Mouse (Mus musculus) intestine, embryonic 16.5 days (tissue): ENCODE measurements at regions not wholly inside any gene's neighbourhood (a gene's known extent, or its start where the extent isn't known, plus 50 kb on each side); places are given as distances from the start of the nearest gene placed in this dataset.

Source experiments
- ATAC-seq: fragments of 200-750 bp; cut with Nextera tagmentation; 2 replicates; pipeline ENCODE4 v1.8.0; 2017; ENCODE audit warnings: moderate TSS enrichment, moderate library complexity
- H3K27ac ChIP-seq: fragments of 300-500 bp; sonication (generic); 2 replicates; pipeline ENCODE4 v1.5.1; 2014; ENCODE audit warnings: mild to moderate bottlenecking, low read length
- H3K27me3 ChIP-seq: fragments of 300-500 bp; sonication (generic); replicated peaks from 2 replicates; pipeline ENCODE4 v1.6.1; 2014; ENCODE audit warnings: low read length, control low read depth, mixed read lengths; ENCODE audit not compliant: control insufficient read depth, insufficient read depth
- H3K36me3 ChIP-seq: fragments of 300-500 bp; sonication (generic); 2 replicates; pipeline ENCODE4 v1.6.1; 2014; ENCODE audit warnings: low read length, control low read depth; ENCODE audit not compliant: control insufficient read depth, insufficient read depth
- H3K4me1 ChIP-seq: fragments of 300-500 bp; sonication (generic); 2 replicates; pipeline ENCODE4 v1.6.1; 2014; ENCODE audit warnings: low read length, control low read depth, mixed read lengths; ENCODE audit not compliant: control insufficient read depth, insufficient read depth
- H3K4me2 ChIP-seq: fragments of 300-500 bp; sonication (generic); 2 replicates; pipeline ENCODE4 v1.6.1; 2014; ENCODE audit warnings: low read depth, low read length, control low read depth
- H3K4me3 ChIP-seq: fragments of 300-500 bp; sonication (generic); 2 replicates; pipeline ENCODE4 v1.5.1; 2014; ENCODE audit warnings: mild to moderate bottlenecking, low read length
- H3K9ac ChIP-seq: fragments of 300-500 bp; sonication (generic); 2 replicates; pipeline ENCODE4 v1.6.1; 2014; ENCODE audit warnings: low read depth, low read length
- H3K9me3 ChIP-seq: fragments of 300-500 bp; sonication (generic); 2 replicates; pipeline ENCODE4 v1.6.1; 2016; ENCODE audit warnings: low read length, control low read depth; ENCODE audit not compliant: control insufficient read depth
- WGBS: fragments of 180-500 bp; shearing (Covaris S2); extraction: QIAGEN DNeasy Blood & Tissue Kit; methylation state at CpG from one replicate; pipeline ENCODE4 v1.1.7; 2014; 5-methylcytosine and 5-hydroxymethylcytosine counted together

DNA sequence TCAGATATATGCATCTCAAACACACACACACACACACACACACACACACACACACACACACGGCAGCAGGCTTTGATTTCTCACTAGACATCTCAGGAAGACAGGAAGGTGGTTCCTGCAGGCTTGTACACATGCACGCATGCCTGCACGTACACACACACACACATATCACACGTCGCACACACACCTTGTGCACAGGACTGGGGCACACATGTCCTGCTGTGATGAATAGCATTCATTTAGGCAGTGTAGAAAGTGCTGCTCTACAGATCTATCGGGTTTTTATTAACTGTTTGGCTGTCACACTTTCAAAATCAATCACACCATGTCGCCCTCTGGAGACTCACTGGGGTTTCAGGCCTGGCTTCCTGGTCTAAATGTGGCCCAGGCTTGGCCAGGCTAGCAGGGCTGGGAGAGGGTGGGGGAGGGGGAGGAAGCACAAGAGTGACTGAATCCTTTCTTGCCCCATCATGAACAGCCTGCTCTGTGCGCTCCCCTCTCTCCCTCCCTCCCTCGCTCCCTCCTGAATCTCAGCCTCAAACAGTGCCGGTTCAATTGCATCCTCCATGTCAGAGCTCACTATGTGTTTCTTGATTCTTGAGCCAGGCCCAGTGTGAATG, 236.8 kb upstream of the Tle3 start:
- ATAC-seq: no peak
- Histone ChIP-seq H3K4me3 (no peak overlapping the region), H3K27me3 (no peaks in the 10 kb centered on the region), H3K27ac (no peak overlapping the region), H3K4me1 (0 out of 2 replicates have a peak, but pooled peaks cover 3% of the 10 kb centered on the region), H3K9me3 (no peaks in the 10 kb centered on the region), H3K4me2 (no peak overlapping the region), H3K36me3 (no peaks in the 10 kb centered on the region), H3K9ac (no peak overlapping the region)
- whole genome bisulfite sequencing: 55% methylated on average over 10 of the region's 10 CpGs

GRCm38 (mm10) chr9:61135917-61136316, 236.2 kb upstream of the Tle3 start:
- 62% methylated on average over 3 of the region's 3 CpGs for WGBS
- H3K9me3 ChIP-seq: no peaks in the 10 kb centered on the region
- H3K27me3 ChIP-seq: no peaks in the 10 kb centered on the region
- H3K4me2 ChIP-seq: no peak overlapping the region
- H3K36me3 ChIP-seq: no peaks in the 10 kb centered on the region
- no peak overlapping the region for H3K9ac ChIP-seq
- no peak overlapping the region for H3K4me3 ChIP-seq
- no peak for ATAC-seq
- no peak overlapping the region for H3K27ac ChIP-seq
- H3K4me1 ChIP-seq: 0 out of 2 replicates have a peak, but pooled peaks cover 3% of the 10 kb centered on the region

GRCm38 (mm10) chr9:61138741-61139368, 233.3 kb upstream of the Tle3 start:
- H3K36me3 ChIP-seq: no peaks in the 10 kb centered on the region
- H3K9me3 ChIP-seq: no peaks in the 10 kb centered on the region
- no peak overlapping the region for H3K4me2 ChIP-seq
- H3K4me3 ChIP-seq: no peak overlapping the region
- no peaks in the 10 kb centered on the region for H3K27me3 ChIP-seq
- WGBS: 66% methylated on average over 11 of the region's 11 CpGs
- 0 out of 2 replicates have a peak overlapping the region, but pooled peaks have one; percentile 5 for H3K9ac ChIP-seq
- ATAC-seq: no peak
- no peak overlapping the region for H3K27ac ChIP-seq
- H3K4me1 ChIP-seq: no peaks in the 10 kb centered on the region

- Histone ChIP-seq H3K27ac (no peak overlapping the region), H3K4me3 (no peak overlapping the region), H3K9me3 (no peaks in the 10 kb centered on the region), H3K4me1 (no peaks in the 10 kb centered on the region), H3K4me2 (no peak overlapping the region), H3K36me3 (no peaks in the 10 kb centered on the region), H3K27me3 (no peaks in the 10 kb centered on the region), H3K9ac (no peak overlapping the region)
- WGBS: 88% methylated on average over 6 of the region's 6 CpGs
- no peak for ATAC-seq
Measured at GRCm38 (mm10) chr9:61143101-61143500, 229.1 kb upstream of the Tle3 start.

DNA sequence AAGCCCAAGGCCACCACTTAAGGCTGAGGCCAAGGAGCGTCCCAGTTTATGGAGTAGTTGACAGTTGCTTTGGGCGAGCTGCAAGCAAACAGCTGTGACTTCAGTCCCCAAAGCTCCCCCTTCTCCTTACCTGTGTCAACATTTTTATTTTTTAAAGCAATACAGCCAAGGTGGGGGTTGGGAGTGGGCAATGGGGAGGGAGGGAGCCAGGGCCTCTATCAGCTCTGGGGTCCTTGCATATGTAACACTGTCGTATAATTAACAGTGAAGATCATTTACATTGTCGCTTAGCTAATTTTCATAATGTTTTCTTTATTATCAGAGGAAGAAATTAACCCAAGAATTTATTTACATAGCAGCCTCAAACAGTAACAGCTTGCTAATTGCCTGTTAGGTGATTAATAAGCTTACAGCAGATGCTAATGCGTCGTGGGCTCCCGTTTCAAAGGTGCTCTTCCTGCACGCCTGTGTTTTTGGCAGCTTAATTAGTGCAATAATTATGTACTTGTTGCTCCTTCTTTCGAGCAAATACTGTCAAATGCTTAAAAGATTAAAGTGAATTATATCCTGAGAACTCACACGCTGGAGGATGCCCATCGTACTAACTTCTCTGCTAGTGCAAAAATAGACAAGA, 227.4 kb upstream of the Tle3 start:
- no peak overlapping the region for H3K4me2 ChIP-seq

GRCm38 (mm10) chr9:61145738-61146137, 226.4 kb upstream of the Tle3 start:
- WGBS: 72% methylated on average over 8 of the region's 8 CpGs
- no peaks in the 10 kb centered on the region for H3K4me1 ChIP-seq
- no peaks in the 10 kb centered on the region for H3K36me3 ChIP-seq
- no peak overlapping the region for H3K4me2 ChIP-seq
- H3K9me3 ChIP-seq: no peaks in the 10 kb centered on the region
- peaks cover 3% of the 10 kb centered on the region; the same call in 1 of the 2 replicates for H3K27me3 ChIP-seq
- H3K4me3 ChIP-seq: no peak overlapping the region
- ATAC-seq: no peak
- no peak overlapping the region for H3K9ac ChIP-seq
- H3K27ac ChIP-seq: no peak overlapping the region

More for the DNA sequence above, 227.4 kb upstream of the Tle3 start:
- H3K27me3 ChIP-seq: no peaks in the 10 kb centered on the region
- no peak overlapping the region for H3K27ac ChIP-seq
- H3K36me3 ChIP-seq: no peaks in the 10 kb centered on the region
- no peaks in the 10 kb centered on the region for H3K4me1 ChIP-seq
- H3K9me3 ChIP-seq: no peaks in the 10 kb centered on the region
- no peak overlapping the region for H3K4me3 ChIP-seq
- 70% methylated on average over 11 of the region's 11 CpGs for WGBS
- no peak for ATAC-seq
- no peak overlapping the region for H3K9ac ChIP-seq

- H3K36me3 ChIP-seq: no peaks in the 10 kb centered on the region
- no peak overlapping the region for H3K4me2 ChIP-seq
- no peak for ATAC-seq
- peaks cover 3% of the 10 kb centered on the region; the same call in 1 of the 2 replicates for H3K27me3 ChIP-seq
- no peaks in the 10 kb centered on the region for H3K9me3 ChIP-seq
- H3K9ac ChIP-seq: no peak overlapping the region
- WGBS: 82% methylated on average over 4 of the region's 4 CpGs
- H3K27ac ChIP-seq: no peak overlapping the region
- no peak overlapping the region for H3K4me3 ChIP-seq
- peaks cover 10% of the 10 kb centered on the region for H3K4me1 ChIP-seq
Measured at GRCm38 (mm10) chr9:61151201-61151600, 221.0 kb upstream of the Tle3 start.

DNA sequence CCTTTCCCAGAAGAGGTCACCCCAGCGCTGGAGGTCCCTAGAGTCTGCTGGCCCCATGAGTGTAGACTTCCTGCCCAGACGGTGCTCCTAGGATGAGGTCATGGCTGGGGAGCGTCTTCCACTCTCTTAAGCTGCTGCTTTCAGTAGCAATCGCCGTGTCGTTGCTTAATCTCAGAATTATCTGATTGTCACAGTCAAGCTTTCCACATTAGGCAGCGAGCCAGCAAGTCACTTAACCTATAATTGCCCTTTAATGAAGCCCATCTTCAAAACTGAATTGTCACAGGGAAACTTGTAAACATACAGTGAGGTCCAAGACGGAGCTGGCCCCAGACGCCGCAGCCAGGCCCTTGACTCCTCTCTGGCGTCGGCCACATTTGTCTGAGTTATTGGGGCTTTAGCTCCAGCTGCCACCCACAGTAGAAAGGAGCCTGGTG, 220.2 kb upstream of the Tle3 start:
- Histone ChIP-seq H3K9ac (no peak overlapping the region), H3K4me2 (no peak overlapping the region), H3K9me3 (no peaks in the 10 kb centered on the region), H3K4me3 (no peak overlapping the region), H3K4me1 (peaks cover 10% of the 10 kb centered on the region), H3K27ac (no peak overlapping the region), H3K27me3 (peaks cover 3% of the 10 kb centered on the region; the same call in 1 of the 2 replicates), H3K36me3 (no peaks in the 10 kb centered on the region)
- 30% methylated on average over 12 of the region's 12 CpGs for WGBS
- peak; percentile 84 for ATAC-seq

- no peak overlapping the region for H3K27ac ChIP-seq
- peaks cover 15% of the 10 kb centered on the region for H3K4me1 ChIP-seq
- 77% methylated on average over 6 of the region's 6 CpGs for WGBS
- no peak overlapping the region for H3K9ac ChIP-seq
- ATAC-seq: no peak
- no peak overlapping the region for H3K4me2 ChIP-seq
- no peaks in the 10 kb centered on the region for H3K9me3 ChIP-seq
- H3K36me3 ChIP-seq: no peaks in the 10 kb centered on the region
- peaks cover 3% of the 10 kb centered on the region; the same call in 1 of the 2 replicates for H3K27me3 ChIP-seq
- no peak overlapping the region for H3K4me3 ChIP-seq
Measured at GRCm38 (mm10) chr9:61154721-61155120, 217.4 kb upstream of the Tle3 start.
